Mouse (Mus musculus): ENCODE measurements around the gene Nkrf. TPM values are rescaled to one million over a fixed set of nuclear protein-coding genes. Genes with fewer than 3 reads are reported as not detected.
"Not testable (repeated sequence)": the region's sequence is repeated elsewhere in the genome, so short reads cannot be mapped to it uniquely, and the experiment has no call there.

Gene Nkrf
- 5.1 and 5.9 TPM in 2 replicates for polyA plus RNA-seq (2012; rRNA removed)

DNA sequence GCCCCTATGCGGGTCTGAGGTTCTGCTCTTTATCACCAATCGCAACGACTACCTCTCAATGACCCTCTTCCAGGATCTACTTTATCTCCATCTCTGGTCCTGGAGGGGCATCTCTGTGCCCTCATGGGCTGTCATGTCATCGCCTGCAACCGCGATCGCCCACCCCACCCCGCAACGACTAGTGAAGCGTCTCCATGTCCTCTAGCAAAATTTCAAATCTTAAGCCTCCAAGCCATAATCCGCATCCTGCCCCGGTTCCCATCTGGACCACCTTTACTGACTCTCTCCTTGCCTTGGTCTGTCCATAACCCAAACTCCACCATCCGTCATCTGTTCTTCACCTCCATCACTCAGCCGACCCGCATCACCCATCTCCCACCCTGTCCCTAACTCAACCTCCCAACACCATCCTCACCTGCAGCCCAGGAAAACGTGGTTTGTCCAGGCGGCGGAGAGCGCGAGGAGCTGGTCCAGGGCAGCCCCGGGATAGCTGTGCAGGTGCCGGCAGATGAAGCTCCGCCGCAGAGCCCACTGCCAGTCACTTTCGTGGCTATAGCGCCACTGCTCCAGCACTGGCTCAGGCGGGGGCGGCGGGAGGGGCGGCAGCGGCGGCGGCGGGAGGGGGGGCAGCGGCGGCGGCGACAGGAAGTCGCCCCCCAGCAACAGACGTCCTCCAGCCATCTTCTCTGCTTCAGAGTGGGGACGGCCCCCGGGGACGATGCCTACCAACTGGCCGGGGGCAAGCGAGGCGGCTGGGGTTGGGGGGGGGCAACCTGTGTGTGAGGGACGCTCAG lies at the start of gene Nkrf:
Nkrf (minus strand) TSS at position 579 of the 794 bp plus-strand sequence.
- peak; percentile 27 for DNase-seq (ENCODE audit: low spot score)

DNA sequence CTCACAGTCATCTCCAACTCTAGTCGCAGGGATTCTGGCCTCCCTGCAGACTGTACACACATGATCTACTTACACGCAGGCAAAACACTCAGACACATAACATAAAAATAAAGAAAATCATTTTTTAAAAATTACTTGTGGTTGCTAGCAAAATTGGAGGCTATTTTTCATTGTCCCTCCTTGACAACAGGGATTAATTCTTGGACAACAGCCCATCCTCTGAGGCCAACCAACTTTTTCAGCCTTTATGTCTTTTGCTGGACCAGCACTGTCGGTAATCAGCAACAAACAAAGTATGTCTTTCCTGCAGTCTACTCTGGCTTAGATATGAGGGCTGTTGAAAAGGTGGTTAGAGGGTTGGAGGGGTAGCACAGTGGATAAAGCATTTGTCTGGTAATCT lies 38.4 kb upstream of the Nkrf start:
- DNase-seq (ENCODE audit: low spot score), result no peak

DNA sequence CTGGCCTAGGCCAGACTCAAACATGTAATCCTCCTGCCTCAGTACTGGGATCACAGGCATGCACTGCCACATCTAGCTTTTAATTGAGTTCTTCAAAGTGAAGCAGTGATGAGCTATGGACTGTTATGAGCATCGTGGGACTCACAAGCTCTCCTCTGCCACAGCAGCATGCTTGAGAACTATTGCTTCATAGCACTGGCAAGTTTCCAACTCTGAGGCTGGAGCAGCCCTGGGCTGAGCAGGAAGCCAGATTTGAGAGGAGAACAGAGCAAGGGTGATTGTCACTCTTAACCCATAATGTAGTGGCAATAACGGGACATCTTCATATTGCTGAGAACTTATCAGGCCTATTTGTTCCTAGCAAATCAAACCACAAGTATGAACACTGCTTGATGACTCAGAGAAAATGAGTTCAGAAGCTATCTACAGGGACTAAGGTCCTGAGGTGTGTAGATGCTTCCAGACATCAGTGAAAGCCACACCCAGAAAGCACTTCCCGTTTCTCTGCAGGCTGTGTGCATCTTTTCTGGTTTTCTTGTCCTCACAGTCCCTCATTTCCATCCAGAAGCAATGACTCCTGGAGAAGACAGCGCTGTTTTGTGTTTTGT lies 37.2 kb upstream of the Nkrf start:
- DNase-seq (ENCODE audit: low spot score), result no peak

DNA sequence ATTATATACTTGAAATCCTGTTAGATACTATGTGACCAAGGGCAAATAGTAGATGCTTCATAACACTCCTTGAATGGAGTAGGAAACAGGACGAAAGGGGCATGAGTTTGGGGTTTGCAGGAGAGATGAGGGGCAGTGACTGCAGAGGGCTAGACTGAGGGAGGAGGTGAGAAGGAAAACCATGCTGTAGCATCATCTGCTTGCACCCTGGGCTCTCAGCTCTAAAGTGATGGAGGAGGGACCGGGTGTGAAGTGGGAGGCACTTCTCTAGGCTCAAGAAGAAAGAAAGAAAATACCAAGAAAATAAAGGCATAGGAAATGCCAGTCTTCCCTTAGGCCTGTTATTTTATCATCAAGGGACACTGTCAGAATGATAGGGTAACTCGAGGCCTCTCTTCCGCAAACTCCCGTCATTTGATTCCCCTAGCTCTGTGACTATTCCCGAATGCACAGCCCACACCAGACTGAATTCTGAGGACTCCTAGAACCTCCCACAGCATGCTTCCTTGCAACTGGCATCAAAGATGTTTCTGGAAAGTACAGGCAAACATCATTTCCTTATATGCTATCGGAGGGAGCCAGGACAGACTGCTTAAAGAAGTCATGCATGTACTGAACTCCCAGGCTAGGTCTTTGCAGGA lies 32.7 kb upstream of the Nkrf start:
- no peak for DNase-seq (ENCODE audit: low spot score)

DNA sequence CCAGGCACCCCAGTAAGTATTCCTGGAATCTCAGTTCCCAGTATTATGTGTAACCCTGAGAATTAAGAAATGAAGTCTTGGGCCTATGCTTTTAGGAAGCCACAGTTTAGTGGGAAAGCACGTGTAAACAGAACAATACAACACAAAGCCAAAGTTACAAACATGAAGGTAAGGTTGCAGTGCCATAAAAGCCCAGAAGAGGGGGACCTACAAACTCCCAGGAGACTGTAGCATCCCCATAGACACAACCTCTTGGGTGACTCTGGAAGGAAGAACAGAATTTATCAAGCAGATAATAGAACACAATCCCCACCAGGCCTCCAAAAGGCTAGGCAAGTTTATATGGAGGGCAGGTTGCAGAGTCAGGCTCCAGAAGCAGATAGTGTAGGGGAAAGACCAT lies 27.9 kb upstream of the Nkrf start:
- no peak for DNase-seq (ENCODE audit: low spot score)

DNA sequence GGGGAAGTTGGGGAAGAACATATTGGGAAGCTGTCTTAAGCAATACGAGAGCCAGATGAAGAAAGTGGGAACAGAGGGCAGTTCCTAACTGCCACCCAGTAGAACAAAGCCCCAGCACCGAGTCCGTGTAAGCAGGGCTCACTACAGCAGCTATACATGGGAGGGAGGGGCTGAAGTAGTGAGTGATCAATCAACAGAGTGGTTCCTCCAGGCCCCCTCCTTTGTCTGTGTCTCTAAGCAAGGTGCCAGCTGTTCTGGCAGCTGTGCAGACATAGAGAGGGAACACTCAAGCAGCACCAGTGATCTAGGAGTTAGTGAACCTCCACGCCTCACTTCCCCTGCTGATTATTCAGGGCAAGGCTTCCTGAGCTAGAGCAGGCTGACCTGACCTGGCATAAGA lies 27.0 kb upstream of the Nkrf start:
- no peak for DNase-seq (ENCODE audit: low spot score)

DNA sequence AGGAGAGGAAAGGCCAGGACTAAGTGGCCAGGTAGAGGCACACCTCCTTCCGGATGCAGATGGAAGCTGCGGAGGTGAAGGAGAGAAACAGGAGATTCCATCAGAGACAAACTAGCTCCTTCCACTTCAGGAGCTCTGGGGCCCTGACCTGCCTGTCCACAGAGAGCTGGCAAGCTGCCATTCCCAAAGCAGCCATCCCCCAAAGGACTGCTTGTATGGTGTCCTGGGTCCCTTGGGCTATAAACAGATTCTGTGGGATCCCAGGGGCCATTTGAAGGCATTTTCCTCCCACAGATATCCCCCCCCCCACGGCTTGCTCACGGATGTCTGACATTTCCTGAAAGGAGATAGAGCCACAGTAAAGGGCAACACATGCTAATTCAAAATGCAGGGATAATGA lies 26.1 kb upstream of the Nkrf start:
- no peak for DNase-seq (ENCODE audit: low spot score)

DNA sequence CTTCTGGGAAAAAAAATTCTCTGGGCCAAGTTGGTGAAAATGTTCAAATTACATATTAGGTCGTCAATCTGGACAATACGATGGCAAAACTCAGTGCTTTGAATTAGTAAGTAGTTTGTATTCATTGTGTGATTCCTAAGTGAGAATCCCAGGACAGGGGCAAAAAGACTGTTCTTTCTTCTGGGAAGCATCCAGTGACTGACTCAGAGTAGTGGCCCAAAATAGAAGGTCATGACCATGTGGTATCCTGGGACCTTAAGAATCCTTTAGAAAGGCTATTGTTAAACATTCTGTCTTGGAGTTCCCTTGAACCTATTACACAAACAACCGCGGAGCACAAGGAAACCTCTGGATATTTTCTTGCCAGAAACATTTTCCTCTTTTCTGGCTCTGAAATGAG lies 18.6 kb upstream of the Nkrf start:
- no peak for DNase-seq (ENCODE audit: low spot score)

DNA sequence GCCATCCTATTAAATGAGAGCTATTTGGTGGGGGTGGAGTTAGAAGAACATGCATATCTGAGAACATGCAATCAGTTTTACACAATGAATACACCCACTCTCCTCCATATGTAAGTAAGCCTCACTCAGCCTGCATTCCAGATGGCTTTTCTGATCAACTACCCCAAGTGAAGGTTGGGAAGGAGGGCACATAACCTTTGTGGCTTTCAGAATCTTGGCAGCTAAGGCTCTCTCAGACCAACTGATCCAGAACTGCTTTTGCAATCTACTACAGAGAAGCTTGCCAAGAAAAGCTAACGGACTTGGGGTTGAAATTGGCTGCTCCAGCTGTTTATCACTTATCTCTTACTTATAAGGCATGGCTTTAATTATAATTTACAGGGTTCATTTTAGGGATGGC lies 15.1 kb upstream of the Nkrf start:
- no peak for DNase-seq (ENCODE audit: low spot score)

DNA sequence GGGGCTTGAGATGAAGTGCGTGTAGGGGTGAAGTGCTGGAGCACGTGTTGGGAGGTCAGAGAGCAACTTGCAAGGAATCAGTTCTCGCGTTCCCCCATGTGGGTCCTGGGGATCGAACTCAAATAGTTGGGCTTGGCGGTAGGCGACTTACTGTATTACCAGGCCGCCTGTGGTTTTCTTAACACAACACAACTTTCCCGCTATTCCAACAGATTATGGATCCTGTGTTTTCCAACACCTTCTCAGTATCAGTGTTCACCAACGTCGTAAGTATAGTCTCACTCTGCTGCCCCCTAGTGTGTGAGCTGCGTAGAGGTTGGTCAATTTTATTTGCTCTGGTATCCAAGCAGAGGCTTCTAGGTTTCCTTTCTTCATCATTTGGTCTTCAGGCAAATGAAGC lies 8.6 kb upstream of the Nkrf start:
- DNase-seq (ENCODE audit: low spot score), result no peak

DNA sequence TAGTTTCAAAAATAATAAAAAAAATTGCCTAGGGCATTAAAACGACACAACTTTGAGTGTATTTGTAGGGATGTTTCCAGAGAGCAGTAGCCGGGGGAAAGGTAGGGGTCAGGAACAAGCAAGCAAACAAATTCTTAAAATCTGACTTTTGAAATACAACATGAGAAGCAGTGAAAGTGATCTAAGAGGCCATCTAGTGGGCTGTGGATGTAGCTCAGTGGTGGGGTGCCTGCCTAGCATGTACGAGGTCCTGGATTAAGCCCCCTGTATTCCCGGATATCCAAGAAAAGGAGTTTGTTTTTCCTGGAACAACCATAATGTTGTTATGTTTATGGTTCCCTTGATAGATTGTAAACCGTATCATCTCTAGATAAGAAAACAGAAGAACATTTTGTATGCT lies 3.8 kb upstream of the Nkrf start:
- DNase-seq (ENCODE audit: low spot score), result no peak

DNA sequence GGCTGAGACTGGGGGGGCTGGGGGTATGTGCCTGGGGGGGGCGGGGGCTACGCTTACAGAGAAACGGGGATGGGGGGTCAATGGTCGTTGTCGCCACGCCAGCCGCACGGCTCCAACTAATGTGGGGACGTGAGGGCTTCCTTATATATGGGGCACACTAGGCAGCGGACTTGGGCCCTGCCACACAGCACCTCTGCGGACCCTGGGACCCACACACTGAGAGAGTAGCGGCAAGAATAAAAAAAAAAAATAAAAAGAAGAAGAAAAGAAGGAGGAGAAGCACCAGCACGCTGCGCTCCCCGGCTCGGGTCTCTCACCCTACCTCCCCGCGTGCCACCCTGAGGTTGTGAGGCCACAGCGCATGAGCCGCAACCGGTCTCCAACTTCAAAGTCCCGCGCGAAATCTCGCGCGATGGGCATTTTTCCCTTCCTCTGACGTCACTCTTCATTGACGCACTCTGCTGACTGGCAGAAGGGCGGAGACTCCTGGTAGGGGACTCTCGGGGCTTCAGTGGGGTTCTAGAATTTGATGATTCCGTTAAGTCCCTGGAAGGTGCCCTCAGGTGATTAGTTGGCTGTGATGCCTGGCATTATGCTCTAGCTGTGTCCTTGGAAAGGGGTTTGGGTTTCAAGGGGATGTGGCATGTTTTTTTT lies 543 bp upstream of the Nkrf start:
- DNase-seq (ENCODE audit: low spot score), result peak; percentile 74

DNA sequence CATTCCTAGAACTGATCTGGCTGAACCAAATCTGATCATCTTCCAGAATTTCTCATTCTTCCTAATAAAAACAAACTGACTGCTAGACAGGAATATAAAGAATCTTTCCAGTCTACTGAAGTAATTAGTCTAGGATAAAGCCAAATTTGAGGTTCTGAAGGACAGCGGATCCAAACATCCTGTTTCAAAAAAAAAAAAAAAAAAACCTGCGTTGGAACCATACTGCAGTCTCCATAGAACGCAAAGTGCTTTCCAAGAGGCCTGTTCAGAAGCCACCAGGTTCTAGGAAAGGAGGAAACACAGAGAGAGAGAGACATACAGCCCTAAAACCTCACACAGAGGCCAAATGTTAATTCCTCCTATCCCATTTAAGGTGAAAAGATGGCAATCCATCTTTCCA lies 1.0 kb downstream of the Nkrf start:
- no peak for DNase-seq (ENCODE audit: low spot score)

DNA sequence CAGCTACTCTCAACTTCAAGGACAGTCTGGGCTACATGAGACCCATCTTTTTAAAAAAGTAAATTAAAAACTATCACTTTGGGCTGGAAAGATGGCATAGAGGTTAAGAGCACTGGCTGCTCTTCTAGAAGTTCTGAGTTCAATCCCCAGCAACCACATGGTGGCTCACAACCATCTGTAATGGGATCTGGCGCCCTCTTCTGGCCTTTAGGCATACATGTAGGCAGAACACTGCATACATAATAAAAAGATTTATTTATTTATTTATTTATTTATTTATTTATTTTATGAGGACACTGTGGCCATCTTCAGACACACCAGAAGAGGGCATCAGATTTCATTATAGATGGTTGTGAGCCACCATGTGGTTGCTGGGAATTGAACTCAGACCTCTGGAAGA lies 3.8 kb downstream of the Nkrf start:
- DNase-seq (ENCODE audit: low spot score), result not testable (repeated sequence)

DNA sequence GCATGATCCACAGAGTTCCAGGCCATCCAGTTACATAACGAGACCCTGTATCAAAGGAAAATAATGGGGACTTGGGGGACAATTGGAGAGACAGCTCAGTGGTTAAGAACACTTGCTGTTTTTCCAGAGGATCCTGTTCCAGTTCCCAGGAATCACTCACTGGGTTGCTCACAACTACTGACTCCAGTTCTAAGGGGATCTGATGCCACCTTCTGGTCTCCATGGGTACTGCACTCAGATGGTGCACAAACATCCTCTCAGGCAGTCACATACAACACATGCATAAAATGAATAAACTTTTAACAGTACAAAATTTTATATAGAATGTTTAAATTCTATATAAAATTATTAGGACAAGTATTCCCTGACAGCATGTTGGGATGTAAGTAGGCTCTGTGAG lies 18.0 kb downstream of the Nkrf start:
- DNase-seq (ENCODE audit: low spot score), result no peak

DNA sequence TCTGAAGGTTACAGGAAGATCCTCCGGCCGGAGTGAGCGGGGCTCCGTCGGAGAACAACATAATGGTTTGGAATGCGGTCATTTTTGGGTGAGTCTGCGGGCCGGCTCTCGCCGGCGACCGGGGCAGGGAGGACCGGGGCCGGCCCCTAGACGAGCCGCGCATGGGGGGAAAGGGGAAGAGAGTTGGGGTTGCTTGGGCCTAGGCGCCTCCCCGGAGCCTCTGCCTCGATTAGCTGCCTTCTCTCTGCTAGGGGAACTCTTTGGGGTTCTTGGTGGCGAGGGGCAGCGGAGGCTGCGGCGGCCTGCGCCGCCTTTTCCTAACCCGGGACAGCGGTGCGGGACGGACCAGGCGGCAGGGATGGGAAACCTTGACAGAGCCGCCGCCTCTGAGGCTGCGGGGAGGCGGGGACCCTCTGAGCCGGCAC lies 28.0 kb downstream of the Nkrf start:
- no peak for DNase-seq (ENCODE audit: low spot score)

DNA sequence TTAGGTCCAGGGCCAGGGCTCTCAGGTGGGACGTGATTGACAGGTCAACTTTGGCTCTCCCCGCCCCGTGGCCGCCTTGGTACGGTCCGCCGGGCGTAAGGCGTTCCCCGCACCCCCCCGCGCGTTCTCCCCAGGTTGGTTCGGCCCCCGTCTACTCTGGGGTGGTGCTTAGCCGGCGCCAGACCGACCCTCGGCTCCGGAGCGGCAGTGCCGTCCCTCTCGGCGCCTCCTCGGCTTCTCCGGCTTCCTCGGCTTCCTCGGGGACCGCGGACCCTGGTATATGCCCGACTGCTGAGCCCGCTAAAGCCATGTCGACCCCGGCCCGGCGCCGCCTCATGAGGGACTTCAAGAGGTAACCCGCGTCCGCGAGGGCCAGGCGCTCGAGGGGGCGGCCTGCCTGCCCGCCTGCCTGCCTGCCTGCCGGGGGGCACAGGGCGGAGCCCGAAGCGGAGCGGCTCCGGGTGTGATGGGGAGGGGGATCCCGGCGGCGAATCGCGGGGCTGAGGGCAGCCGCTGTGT lies 28.5 kb downstream of the Nkrf start:
- peak; percentile 77 for DNase-seq (ENCODE audit: low spot score)

DNA sequence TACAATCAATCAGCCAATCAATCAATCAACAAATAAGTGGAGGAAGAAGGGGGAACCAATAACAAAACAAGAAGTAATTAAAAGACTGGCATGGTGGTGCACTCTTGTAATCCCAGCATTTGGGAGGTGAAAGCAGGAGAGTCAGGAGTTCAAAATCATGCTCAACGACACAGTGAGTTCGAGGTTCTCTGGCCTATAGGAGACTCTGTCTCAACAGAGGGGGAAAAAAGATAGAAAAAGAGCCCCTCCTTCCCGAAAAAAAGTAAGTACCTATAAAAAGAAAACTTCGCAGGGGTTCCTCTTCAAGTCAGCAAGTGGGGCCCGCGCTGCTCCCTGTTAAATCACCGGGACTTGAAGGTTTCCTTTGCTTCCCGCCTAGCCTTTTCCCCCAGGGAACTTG lies 28.9 kb downstream of the Nkrf start, which contains the start of the genes Ube2a and C330007P06Rik:
Ube2a (plus strand) TSS at position 136 of the 400 bp plus-strand sequence.
C330007P06Rik (minus strand) TSS at position 347 of the 400 bp plus-strand sequence.
- no peak for DNase-seq (ENCODE audit: low spot score)

DNA sequence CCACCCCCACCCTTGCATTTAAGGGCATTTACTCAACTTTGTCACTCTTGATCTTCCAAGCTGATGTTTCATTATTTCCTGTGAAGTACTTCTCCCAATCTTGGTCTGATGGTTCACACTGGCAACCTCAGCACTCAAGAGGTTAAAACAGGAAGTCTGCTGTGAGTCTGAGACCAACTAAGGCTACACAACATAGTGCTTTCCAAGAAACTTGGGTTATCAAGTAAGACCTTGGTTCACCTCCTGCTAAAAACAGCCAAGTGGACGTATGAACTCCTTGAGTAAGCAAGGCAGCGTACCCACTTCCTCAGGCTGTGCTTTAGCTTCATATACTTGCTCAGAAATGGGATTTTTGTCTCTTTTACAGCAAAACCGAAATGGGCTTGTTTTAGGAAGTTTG lies 32.3 kb downstream of the Nkrf start:
- DNase-seq (ENCODE audit: low spot score), result no peak

DNA sequence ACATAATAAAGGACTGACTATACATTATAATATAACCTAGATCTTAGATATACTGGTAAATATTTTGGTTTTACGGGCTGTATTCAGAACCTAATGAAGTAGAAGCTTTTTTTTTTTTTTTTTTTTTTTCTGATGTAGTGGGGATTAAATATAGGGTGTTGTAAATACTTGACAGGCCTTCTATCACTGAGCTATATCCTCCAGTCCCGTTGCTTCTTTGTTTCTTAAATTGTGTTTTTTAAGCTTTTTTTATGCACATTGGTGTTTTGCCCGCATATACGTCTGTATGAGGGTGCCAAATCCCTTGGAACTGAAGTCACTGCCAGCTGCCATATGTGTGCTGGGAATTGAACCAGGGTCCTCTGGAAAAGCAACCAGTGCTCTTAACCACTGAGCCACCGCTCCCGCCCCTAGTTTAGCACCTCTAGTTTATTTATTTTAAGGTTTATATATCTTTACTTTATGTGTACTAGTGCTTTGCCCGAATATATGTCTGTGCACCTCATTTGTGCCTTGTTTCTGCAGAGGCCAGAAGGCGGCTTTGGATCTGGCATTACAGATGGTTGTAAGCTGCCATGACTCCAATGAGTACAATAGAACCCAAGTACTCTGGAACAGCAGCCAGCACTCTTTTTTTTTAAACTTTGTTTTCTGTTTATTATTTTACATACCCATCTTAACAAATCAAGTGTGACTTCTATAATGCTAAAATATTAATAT lies 37.9 kb downstream of the Nkrf start:
- DNase-seq (ENCODE audit: low spot score), result no peak
